ENCODE assay signal across 20 mouse cellular contexts in the genomic region with DNA sequence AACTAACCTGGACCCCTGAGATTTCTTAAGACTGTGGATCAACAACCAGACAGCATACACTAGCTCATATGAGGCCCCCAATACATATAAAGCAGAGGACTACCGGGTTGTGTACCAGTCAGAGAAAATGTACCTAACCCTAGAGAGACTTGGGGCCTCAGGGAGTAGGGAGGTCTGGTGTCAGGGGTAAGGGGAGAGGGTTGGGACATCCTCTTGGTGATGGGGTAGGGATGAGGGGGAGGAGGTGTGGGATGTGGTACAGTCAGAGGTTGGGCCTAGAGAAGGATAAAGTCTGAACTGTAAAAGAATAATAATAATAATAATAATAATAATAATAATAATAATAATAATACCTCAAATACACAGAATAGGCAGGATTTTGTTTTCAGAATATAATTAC. TPM values are rescaled to one million over a fixed set of nuclear protein-coding genes. Genes with fewer than 3 reads are reported as not detected.
"Had no signal": no experiment of that assay in that cellular context is flagged by ENCODE, and none has a peak within 500 bp of the region (broad histone marks: within the 10 kb centered on the region; RNA-seq: fewer than 3 reads in every experiment).

No protein-coding gene starts in this region.

- H3K9me3 ChIP-seq: kidney, embryonic 15.5 days had no signal

- H3K36me3 ChIP-seq: kidney, embryonic 15.5 days had no signal

- H3K27me3 ChIP-seq: kidney, embryonic 15.5 days had no signal

- H3K4me1 ChIP-seq: kidney, embryonic 15.5 days had no signal

- H3K27ac ChIP-seq: kidney, embryonic 15.5 days; left cerebral cortex, adult 2 months; liver, embryonic 14.5 days; macrophage; stomach, postnatal 0 days had no signal

- H3K9ac ChIP-seq: kidney, embryonic 15.5 days; liver, embryonic 14.5 days; liver, postnatal 0 days; lung, embryonic 14.5 days had no signal

- ATAC-seq: liver, postnatal 0 days; lung, postnatal 0 days had no signal

- H3K4me2 ChIP-seq: kidney, embryonic 15.5 days; liver, embryonic 11.5 days; lung, embryonic 14.5 days had no signal

- DNase-seq: kidney, adult 11 months; kidney, adult 8-10 months; kidney, postnatal 10 days; kidney, postnatal 36 days; layer of hippocampus, postnatal 36 days; liver, postnatal 0 days; lung, embryonic 14.5 days; right cerebral cortex, adult 18-20 months; right cerebral cortex, postnatal 14 days; right cerebral cortex, postnatal 4 days; thymus, adult 2 months; thymus, postnatal 14 days; thymus, postnatal 4 days had no signal

- H3K4me3 ChIP-seq: kidney, embryonic 15.5 days; left cerebral cortex, adult 2 months had no signal

RNA-seq across cellular contexts. Expression of gene Slitrk1, which starts 54.6 kb away (rescaled TPM):
- polyA plus RNA-seq: liver, postnatal 0 days; lung, postnatal 0 days; macrophage; thymus, adult 2 months had no signal
